Mouse (Mus musculus): ENCODE measurements around the gene Tbxas1. TPM values are rescaled to one million over a fixed set of nuclear protein-coding genes. Genes with fewer than 3 reads are reported as not detected.

The Tbxas1 gene
- total RNA-seq, 2 experiments from 2014 or later = 0.67 to 0.72 TPM

DNA sequence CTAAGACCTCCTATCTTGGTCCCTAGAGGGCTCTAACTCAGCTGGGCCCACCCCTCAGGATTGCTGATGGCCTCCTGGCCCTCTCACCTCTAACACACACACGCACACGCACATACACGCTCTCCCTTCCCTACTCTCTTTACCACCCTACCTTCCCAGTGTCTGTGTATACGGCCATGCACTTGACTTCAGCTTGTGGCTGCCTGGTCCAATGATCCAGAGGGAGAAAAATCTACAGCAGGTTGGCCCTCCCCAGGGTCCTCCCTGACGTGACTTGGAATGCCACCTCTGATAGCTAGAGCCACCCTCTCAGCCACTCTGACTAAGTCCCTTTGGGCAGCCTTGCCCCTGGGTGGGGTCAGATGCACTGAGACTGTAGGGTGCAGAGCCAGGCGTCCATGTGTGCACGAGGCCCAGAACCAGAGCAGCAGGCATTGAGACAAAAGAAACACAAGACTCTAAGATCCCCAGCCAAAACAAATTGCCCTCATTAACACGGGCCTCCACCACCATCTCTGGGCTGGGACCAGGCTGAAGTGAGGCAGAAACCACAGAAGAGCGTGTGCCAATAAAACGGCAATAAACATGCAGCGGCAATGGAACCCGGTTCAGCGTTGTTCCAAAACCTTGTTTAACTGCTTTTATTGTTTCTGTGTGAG lies 179.1 kb downstream of the Tbxas1 start:
- DNase-seq = no peak

DNA sequence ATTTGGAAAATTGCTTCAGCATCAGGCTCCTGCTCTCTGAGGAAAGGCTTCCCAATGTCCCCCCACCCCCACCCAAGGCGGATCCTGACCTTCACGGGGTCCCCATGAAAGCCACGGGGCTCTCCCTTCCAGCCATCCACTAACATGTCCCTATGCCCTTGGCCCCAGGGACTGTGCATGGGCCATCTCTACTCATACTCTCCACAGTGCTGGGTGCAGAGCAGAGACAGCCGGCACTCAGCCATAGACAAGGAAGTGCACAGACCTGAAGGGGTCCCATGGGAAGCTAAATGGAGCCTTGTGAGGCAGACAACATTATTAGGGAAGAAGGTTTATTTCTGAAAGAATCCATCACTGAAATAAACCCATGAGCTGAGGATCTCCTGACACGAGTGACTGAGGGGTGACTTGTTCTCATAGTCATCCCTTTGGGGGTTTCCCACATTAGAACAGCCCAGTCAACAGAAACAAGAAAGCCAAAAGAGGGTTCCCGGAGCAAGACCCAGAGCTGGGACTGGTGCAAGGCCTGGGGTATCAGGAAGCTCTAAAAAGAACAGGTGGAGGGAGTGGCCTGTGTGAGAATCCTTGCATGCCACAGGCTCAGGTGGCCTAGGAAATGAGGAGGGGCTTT lies 179.8 kb downstream of the Tbxas1 start:
- DNase-seq = no peak

DNA sequence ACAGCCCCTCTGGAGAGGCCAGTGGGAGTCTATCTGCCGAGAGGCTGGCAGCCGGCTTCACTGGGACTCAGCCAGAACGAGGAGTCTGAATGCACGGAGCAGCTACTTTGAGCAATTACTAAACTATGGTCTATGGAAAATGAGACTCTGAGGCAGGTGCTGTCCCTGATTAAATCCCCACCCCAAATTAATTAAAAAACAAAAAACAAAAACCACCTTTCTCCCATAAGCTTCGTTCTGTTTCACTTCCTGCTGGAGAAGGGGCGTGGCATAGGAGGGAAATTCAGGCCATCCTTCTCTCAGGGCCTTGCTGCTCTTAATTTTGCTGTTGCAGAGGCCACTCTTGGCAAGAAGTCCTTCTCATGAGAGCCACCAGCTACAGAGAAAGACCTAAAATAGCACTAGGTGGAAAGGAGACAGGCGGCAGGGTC lies 180.6 kb downstream of the Tbxas1 start:
- DNase-seq = peak; percentile 36

DNA sequence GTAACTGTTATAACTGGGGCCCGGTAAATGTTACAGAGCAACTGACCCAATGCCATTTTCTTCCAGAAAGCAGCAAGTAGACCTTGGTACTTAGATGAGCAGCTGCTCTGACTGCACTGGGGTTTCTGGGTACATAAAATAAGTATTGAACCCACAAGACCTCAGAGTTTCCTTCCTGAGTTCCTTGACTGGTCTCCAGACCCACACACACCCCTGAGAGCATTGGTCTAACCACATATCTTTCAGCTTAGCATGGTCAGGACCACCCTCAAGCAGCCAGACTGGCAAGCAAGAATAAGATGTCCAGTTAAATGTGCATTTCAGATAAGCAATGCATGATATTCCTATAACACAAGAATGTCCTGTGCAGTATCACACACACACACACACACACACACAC lies 182.0 kb downstream of the Tbxas1 start:
- no peak for DNase-seq

DNA sequence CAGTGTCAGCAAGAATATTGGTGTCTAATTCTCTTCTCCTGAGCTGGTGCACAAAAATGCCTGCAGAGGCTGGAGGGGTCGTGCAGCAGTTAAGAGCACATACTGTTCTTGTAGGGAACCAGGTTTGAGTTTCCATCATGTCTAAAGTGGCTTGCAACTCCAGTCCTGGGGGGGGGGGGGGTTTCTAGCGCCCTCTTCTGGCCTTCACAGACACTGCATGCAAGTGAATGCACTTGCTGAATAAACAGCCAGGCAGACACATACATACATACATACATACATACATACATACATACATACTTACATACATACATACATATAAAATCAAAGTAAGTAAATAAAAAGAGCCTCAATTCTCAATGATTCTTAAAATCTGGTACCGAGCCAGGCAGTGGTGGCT lies 183.2 kb downstream of the Tbxas1 start:
- DNase-seq = no peak

DNA sequence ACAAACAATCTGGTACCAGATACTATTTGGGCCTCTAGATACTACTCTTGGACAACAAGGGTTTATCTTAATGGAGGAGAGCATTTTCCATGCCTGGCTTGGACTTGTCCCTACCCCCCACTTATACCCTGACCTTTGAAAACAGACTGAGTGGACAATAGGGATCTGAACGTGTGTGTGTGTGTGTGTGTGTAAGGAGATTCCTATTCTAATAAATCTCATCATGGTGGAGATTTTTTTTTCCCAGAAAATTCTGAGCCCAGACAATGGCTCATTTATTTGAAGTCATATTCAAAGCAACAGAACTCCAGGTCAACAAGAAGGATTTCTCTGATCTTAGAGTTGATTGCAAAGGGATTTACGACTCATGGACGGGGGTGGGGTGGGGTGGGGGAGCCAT lies 183.7 kb downstream of the Tbxas1 start:
- DNase-seq = no peak

DNA sequence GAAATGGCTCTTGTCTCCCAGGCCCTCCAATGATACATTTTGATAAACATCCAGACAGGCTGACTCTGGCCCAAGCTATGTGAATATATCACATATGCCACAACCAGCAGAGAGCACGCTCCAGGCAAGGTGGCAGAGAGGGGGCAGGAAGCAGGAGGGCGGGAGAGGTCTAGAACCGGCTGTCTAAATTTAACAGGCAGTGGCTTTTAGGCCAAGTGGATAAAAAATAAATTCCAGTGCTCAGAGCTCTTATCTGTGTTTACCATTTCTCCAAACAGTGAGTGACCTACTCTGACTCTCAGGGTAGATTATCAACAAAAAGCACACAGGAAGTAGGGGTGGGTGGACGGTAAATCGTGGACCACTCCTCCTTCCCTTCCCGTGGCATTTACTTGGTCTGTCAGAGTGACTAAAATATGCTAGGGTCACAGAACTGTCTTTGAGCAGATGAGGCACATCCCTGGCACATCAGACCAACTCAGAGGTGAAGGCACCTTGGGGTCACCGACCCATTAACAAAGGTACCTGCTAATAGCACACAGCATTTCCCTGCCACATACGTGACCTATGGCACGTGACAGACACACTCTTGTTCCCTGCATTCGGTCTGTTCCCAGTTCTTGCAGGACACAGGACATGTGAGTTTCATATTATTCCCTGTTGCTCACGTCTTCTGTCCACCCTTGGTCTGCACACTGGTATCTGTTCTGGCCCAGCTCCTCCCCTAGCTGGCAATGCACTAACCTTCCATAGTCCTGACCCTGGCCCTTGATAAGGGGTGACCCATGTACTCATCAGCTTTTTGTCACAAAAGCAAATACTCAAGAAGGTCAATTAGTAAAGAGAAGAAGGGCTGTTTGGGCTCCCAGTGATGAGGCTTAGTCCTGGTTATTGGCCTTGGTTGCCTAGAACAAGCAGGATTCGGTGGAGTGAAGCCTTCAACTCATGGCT lies 184.6 kb downstream of the Tbxas1 start:
- no peak for DNase-seq

DNA sequence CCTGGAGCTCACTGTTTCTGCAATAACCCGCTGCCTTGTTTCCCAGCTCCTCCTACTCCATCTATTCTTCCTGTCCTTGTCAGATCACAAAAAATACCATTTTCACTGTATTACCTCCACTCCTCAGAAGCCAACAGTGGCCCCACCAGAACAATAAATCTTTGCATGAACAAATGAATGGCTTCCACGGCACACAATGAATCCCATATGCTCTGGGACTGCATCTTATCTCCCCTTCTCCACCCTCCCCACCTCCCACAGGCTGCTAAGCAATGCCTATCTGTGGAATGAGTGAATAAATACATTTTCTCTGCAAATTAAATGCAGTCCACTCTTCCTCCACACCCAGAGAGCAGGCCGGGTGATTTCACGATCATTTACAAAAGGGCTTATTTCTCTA lies 186.0 kb downstream of the Tbxas1 start:
- DNase-seq = no peak

DNA sequence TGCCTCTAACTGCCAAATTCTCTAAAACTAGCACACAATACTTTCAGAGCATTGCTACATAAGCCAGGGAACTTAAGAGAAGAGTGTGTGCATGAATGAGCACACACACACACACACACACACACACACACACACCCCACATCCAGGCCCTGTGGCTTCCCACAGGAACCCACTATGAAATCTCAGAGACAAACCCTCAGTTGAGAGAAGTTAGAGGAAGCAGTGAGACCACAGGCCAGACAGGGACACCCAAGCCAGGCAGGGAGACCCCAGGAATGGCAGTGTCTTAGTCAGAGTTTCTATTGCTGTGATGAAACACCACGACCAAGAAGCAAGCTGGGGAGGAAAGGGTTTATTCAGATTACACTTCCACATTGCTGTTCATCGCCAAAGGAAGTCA lies 188.3 kb downstream of the Tbxas1 start:
- DNase-seq = no peak

DNA sequence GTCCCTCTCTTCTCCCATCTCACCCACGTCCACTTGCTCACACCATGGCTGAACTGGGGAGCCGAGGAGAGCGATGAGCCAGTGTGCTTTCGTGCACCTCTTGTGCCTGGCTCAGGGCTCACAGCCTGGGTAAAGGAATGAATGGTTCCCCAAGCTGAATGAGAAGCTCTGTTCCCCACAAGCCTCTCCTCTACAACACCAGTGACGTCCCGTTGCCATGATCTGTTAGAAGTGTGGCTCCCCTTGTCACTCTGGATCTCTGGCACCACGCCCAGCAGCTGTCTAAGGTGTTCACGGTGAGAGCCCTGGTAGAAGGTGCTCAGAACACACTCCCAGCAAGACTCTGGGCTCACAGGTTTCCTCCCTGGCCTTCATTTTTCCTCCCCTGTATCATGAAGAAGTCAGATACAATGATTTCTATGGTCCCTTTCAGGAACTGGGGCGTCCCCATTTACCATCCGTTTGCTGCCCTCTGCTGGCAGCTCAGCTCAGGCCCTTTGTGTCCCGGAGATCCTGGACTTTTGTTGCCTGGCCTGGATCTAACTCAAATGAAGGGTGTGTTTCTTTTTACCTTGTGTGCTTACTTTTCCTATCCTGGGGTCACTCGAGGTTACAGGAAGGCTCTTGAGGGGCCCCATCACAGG lies 191.9 kb downstream of the Tbxas1 start:
- peak; percentile 22 for DNase-seq

DNA sequence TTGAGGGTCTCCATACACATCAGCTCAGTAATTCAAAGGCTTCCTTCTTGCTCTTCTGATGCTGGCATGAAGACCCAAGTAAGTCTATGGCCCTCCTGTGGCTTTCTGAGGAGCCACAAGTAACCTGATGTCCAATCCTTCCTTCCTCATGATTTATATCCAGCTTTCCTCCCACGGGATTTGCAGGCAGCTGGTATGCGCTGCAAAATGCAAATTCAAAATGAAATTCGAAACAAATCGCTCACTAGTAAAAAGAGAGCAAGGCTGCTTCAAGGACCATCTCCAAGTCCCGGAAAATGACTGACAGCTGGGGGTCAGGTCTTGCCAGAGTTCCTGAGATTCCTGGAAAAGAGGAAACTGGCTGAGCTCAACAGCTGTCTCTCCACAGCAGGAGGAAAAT lies 197.5 kb downstream of the Tbxas1 start:
- DNase-seq = no peak

DNA sequence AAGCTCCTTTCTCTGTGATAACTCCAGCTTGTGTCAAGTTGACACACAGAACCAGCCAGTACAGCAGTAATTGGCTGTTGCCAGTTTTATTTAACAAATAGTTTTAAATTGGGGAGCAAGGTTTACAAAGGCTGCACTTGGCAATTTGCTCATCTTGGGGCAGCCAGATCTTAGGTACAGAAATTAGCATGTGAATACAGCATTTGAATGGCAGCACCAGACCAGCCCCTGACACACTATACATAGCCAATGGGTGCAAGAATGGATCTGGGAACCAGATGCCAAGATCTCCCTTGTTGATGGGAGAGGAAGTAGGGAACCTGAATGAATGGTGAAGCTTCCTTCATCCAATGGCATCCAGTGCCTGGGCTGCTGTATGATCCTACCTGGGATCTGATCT lies 199.0 kb downstream of the Tbxas1 start:
- no peak for DNase-seq

DNA sequence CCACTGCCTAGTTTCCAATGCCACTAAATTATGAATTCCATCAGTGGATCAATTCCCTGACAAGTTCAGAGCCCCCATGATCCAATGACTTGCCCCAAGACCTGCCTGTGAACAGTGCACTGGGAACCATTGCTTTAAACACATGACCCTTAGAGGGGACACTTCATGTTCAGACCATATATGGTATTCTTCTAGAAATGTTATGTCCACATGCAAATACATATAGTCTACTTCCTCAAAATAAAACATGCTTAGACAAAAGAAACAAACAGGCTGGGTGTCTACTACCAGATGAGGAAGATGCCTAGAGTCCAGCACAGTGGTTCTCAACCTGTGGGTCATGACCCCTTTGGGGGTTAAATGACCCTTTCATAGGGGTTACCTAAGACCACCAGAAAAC lies 201.3 kb downstream of the Tbxas1 start:
- no peak for DNase-seq

DNA sequence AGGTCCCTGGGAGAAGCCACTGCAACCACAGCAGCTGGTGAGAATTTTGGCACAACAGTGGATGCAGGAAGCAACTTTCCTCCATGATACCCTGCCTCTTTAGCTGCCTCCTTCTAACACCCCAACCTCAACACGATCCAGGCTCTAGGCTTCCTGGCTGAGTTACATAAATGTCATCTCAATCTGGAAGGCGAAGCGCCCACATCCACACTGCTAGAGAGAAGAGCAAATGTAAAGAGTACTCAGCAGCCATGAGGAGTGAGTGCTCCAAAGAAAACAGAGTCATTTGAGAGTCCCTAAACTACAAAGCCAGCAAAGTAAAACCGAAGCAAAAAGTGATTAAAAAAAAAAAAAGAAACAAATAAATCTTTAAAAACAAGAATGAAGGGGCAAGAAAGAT lies 229.4 kb downstream of the Tbxas1 start:
- no peak for DNase-seq

DNA sequence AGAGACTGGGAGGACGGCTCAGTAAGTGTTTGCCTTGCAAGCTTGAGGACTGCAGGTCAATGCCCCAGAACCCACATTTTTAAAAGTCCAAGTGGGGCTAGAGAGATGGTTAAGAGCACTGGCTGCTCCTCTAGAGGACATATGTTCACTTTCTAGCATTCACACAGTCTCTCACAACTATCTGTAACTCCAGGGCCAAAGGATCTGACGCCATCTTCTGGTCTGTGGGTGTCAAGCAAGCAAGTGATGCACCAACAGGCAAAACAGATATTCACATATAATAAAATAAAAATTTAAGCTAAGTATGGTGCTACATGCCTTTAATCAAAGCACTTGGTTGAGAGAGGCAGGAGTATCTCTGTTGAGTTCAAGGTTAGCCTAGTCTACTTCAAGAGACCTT lies 231.6 kb downstream of the Tbxas1 start:
- no peak for DNase-seq

DNA sequence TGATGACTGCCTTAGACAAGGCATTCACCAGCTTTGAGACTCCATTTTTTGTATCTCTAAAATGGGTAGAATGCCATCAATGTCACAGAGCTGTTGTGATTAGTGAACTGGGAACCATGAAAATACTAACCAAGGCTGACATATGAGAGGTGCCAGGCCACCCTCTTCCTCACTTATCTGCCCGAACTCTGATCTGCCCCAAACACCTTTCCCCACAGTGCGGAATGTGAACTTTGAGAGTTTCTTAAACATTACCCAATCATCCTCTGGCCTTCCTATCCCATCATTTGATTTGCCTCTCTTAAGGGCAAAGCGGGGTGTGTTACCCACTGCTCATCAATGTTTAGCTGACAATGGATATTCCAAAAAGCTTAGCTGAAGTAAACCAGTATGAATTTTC lies 237.5 kb downstream of the Tbxas1 start:
- no peak for DNase-seq

DNA sequence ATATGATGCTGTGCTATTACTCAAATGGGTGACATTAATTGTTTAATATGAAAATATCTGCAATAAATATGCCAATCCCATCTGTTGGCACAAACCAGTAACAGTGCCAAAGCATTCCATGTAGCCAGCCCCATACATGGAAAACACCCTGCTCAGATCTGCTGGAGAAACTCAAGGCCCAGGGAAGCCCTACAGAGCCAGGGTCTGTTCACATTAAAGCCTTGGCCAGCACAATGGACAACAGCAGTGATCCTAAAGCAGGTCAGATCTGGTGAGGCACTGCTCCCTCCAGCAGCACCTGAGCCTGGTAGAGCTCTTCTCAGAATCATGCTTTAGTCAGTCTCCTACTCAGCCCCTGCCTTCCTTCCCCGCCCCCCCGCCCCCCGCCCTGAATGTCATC lies 237.9 kb downstream of the Tbxas1 start:
- DNase-seq = no peak

DNA sequence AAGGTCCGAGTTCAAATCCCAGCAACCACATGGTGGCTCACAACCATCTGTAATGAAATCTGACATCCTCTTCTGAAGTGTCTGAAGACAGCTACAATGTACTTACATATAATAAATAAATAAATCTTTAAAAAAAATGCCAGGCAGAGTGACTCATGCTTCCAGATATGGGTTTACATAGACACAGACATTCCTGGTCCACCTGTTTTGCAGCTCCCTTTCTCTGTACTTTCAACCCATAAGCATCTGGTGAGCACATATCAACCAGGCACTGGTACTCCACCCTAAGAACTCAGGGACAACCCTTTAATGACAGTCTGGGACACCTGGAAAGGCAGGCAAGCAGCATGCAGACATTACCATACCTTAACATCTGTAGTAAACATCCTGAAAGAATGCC lies 240.2 kb downstream of the Tbxas1 start:
- DNase-seq = no peak

DNA sequence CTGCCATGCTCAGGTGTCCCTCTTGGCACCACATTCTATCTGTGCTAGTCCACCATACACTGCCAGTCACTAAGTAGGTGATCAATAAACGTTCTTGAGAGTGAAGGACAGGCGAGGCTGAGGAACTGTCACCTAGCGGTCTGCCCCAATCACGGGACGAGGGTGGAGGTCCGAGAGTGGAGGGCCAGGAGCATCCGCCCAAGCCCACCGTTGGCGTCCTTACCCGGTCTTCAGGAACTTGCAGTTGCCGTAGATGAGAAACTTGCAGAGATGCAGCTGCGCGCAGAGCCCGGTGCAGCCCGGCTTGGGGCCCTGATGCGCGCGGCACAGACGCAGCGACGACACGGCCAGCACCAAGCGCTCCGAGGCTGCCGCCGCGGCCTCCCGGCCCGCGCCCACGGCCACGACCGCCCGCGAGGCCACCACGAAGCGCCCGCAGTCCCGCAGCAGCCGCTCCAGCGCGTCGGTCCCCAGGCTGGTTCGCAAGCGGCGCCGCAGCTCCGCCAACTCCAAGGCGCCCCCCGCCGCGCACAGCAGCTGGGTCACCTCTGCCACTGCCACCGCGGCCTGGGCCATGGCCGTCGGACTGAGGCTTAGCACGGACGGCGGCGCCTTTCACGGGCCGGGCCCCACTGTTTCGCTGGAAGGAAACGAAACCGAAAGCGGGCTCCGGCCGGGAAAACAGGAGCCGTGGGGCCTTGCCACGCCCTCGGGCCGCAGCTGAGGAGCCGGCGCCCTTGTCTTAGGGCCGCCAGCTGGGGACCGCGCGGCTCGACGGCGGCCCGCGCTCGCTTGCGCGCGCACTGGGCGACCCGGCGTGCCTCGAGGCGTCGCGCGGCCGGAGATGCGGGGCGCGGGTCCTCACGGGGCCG lies 242.6 kb downstream of the Tbxas1 start, which contains the start of gene Parp12:
Gene Parp12 (minus strand): TSS at position 766 of the 872 bp plus-strand sequence.
- DNase-seq = peak; percentile 82

DNA sequence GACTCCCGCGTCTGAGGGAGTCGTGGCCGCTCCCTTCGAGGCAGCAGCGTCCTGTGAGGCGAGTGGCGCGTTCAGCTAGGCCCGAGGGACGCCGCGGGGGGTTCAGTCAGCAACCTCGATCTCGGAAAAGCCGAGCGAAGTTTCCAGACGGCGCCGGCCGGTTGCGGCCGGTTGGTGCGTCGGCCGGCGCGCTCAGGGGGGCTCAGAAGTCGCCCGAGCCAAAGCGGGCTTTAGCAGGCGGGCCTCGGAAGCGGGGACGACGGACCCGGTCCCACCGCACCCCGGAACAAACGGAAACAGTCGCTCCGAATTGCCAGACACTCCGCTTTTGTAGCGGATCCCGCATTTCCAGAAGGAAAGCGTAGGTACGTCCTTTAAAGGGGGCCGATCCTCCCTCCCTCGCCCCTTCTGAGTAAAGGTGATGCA lies 243.3 kb downstream of the Tbxas1 start:
- DNase-seq = no peak

DNA sequence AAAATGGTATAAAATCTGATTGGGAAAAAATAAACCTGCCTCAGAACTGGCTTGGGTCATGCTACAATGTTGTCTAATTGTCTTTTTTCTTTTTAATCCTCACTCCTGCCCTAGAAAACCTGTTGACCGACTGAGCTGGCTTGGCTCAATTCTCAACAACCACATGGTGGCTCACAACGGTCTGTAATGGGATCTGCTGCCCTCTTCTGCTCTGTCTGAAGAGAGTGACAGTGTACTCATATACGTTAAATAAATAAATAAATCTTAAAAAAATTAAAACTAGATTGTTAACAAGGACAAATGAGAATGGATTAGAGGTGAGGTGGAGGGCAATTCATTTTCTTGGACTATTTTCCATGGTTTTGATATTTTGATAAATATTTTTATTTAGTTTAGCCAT lies 245.5 kb downstream of the Tbxas1 start:
- no peak for DNase-seq

DNA sequence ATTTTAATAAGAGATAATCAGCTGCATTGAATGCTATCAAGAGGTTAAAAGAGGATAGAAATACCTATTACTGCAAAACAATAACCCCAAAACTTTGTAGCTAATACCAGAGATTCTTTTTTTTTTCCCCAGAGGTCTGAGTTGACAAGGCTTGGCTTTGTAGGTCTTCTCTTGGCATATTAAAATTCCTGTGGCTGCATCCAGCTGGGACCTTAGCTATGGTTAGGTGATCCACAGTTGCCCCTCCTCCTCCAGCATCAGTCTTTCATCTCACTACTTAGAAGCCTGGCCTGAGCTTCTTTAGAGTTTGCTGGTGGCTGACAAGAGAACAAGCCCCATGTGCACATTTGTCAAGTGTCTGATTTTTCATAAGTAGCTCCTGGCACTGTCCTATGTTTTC lies 249.5 kb downstream of the Tbxas1 start:
- no peak for DNase-seq

Data from gastrocnemius, postnatal 25 days (tissue).